Comparison of ENCODE assay signal across 12 mouse cellular contexts in genomic region chr16:45122571-45122970, GRCm38 (mm10). TPM values are rescaled to one million over a fixed set of nuclear protein-coding genes. Genes with fewer than 3 reads are reported as not detected.
A peak's percentile ranks its signal among the peaks of the same experiment; 100 is the strongest.
DNase-seq lines count a peak whose midpoint lies in the region; ATAC-seq and TF ChIP-seq lines count a peak whose summit lies in the region.
"Had no signal": no experiment of that assay in that cellular context is flagged by ENCODE, and none has a peak within 500 bp of the region (broad histone marks: within the 10 kb centered on the region; RNA-seq: fewer than 3 reads in every experiment).

No protein-coding gene starts in this region.

- no peak overlapping the region for H3K27ac ChIP-seq in kidney, adult 2 months (ENCODE audit: insufficient read depth, low read depth, low read length)
- no peak overlapping the region for H3K27ac ChIP-seq in midbrain, postnatal 0 days (ENCODE audit: low read depth, low read length)
- no peak overlapping the region for H3K27ac ChIP-seq in midbrain, embryonic 11.5 days (ENCODE audit: low read depth, low read length)

- no peaks in the 10 kb centered on the region for H3K36me3 ChIP-seq in kidney, adult 2 months (ENCODE audit: control insufficient read depth, insufficient read depth, low read length)
- no peaks in the 10 kb centered on the region for H3K36me3 ChIP-seq in midbrain, postnatal 0 days (ENCODE audit: insufficient read depth, low read length)
- no peaks in the 10 kb centered on the region for H3K36me3 ChIP-seq in midbrain, embryonic 11.5 days (ENCODE audit: control insufficient read depth, insufficient read depth, low read length)

- ATAC-seq in cerebellum, adult (ENCODE audit: insufficient number of reproducible peaks, low FRiP score, low TSS enrichment), result no peak
- ATAC-seq in midbrain, postnatal 0 days (ENCODE audit: low FRiP score), result no peak
- no peak for ATAC-seq in midbrain, embryonic 11.5 days (ENCODE audit: low FRiP score)

- no peaks in the 10 kb centered on the region; the same call in 1 of the 2 replicates for H3K4me1 ChIP-seq in kidney, adult 2 months (ENCODE audit: control insufficient read depth, insufficient read depth, low read length)
- no peaks in the 10 kb centered on the region for H3K4me1 ChIP-seq in midbrain, postnatal 0 days (ENCODE audit: insufficient read depth, low read length)
- H3K4me1 ChIP-seq in midbrain, embryonic 11.5 days (ENCODE audit: control insufficient read depth, insufficient read depth, low read length), result no peaks in the 10 kb centered on the region

- DNase-seq in cerebellum, adult 18-20 months, result peak; percentile 6 to 24
- peak; percentile 29 for DNase-seq in kidney, adult 2 months
- no peak for DNase-seq in kidney, postnatal 10 days
- DNase-seq in midbrain, postnatal 0 days (ENCODE audit: low spot score), result peak; percentile 26
- no peak for DNase-seq in midbrain, embryonic 11.5 days (ENCODE audit: low spot score, missing footprints)
- peak; percentile 34 for DNase-seq in heart, postnatal 4 days
- no peak for DNase-seq in ovary, postnatal 14 days (ENCODE audit: low spot score)
- DNase-seq: layer of hippocampus, postnatal 36 days; lung, postnatal 14 days had no signal

- H3K4me2 ChIP-seq in midbrain, postnatal 0 days (ENCODE audit: low read depth, low read length, poor library complexity, severe bottlenecking), result no peak overlapping the region
- H3K4me2 ChIP-seq in midbrain, embryonic 11.5 days, result no peak overlapping the region

- TF ChIP-seq POLR2A in kidney, adult 2 months (IDR thresholded peaks at IDR 0.05; ENCODE audit: low read depth, low read length), result no peak

- no peaks in the 10 kb centered on the region for H3K27me3 ChIP-seq in kidney, adult 2 months (replicated peaks; ENCODE audit: control insufficient read depth, insufficient read depth, low read length)
- no peaks in the 10 kb centered on the region for H3K27me3 ChIP-seq in midbrain, postnatal 0 days (ENCODE audit: insufficient read depth, low read length)
- H3K27me3 ChIP-seq in midbrain, embryonic 11.5 days (ENCODE audit: control insufficient read depth, insufficient read depth, low read length), result no peaks in the 10 kb centered on the region

- 0 out of 2 replicates have a peak, but pooled peaks have one; percentile 19 for TF ChIP-seq CTCF in kidney, adult 2 months (conservative IDR thresholded peaks at IDR 0.05; ENCODE audit: insufficient read depth, insufficient read length, low read depth, low read length)
- TF ChIP-seq CTCF in midbrain, postnatal 0 days (IDR thresholded peaks at IDR 0.05), result peak; percentile 65

- no peaks in the 10 kb centered on the region for H3K9me3 ChIP-seq in midbrain, postnatal 0 days (ENCODE audit: low read length)
- no peaks in the 10 kb centered on the region for H3K9me3 ChIP-seq in midbrain, embryonic 11.5 days (ENCODE audit: control insufficient read depth, low read length)

- H3K4me3 ChIP-seq in kidney, adult 2 months (ENCODE audit: insufficient read depth, low read depth, low read length), result no peak overlapping the region
- H3K4me3 ChIP-seq in midbrain, postnatal 0 days (ENCODE audit: low read depth, low read length), result no peak overlapping the region
- H3K4me3 ChIP-seq in midbrain, embryonic 11.5 days (ENCODE audit: low read depth, low read length), result no peak overlapping the region
- H3K4me3 ChIP-seq: erythroblast, embryonic 14.5 days had no signal

- WGBS in kidney, adult 2 months, result 49% methylated on average over 5 of the region's 5 CpGs
- WGBS in midbrain, postnatal 0 days, result 68% methylated on average over 5 of the region's 5 CpGs
- 66% methylated on average over 5 of the region's 5 CpGs for WGBS in midbrain, embryonic 11.5 days

- no peak overlapping the region for H3K9ac ChIP-seq in midbrain, postnatal 0 days (replicated peaks; ENCODE audit: low read length, poor library complexity, severe bottlenecking)
- H3K9ac ChIP-seq in midbrain, embryonic 11.5 days (ENCODE audit: low read length), result no peak overlapping the region

RNA-seq across cellular contexts. Expression of gene Ccdc80, which starts 29.4 kb away (rescaled TPM):
- polyA plus RNA-seq in kidney, adult 2 months (2012; rRNA removed), result 7.6 and 10.4 TPM in 2 replicates
- 5.5 and 6.3 TPM in 2 replicates for total RNA-seq in midbrain, postnatal 0 days (2014; rRNA removed)
- polyA plus RNA-seq in midbrain, postnatal 0 days (2015; fragmentation: Nextera tagmentation; extraction: Ambion mirVana), result 9.2 and 9.5 TPM in 2 replicates
- 27.1 and 27.4 TPM in 2 replicates for polyA plus RNA-seq in midbrain, embryonic 11.5 days (2014; fragmentation: Nextera tagmentation; extraction: Ambion mirVana)
- total RNA-seq in heart, postnatal 4 days (2021), result 10 to 100 TPM; 90.3 to 96.3 TPM
- total RNA-seq: hematopoietic stem cell, adult 5-6 weeks had no signal

RNA-seq across cellular contexts. Expression of gene Slc35a5, which starts 35.9 kb away (rescaled TPM):
- 23.1 and 24.9 TPM in 2 replicates for polyA plus RNA-seq in kidney, adult 2 months (2012; rRNA removed)
- 31.4 and 35.0 TPM in 2 replicates for total RNA-seq in midbrain, postnatal 0 days (2014; rRNA removed)
- 30.3 and 34.2 TPM in 2 replicates for polyA plus RNA-seq in midbrain, postnatal 0 days (2015; fragmentation: Nextera tagmentation; extraction: Ambion mirVana)
- polyA plus RNA-seq in midbrain, embryonic 11.5 days (2014; fragmentation: Nextera tagmentation; extraction: Ambion mirVana), result 14.8 and 18.2 TPM in 2 replicates
- total RNA-seq in heart, postnatal 4 days (2021), result 10 to 100 TPM in 1 of 2 experiments, 1 to 10 TPM in 1; 9.1 to 13.9 TPM
- polyA plus RNA-seq: erythroblast, embryonic 14.5 days had no signal

RNA-seq across cellular contexts. Expression of gene Atg3, which starts 36.0 kb away (rescaled TPM):
- 17.4 and 18.1 TPM in 2 replicates for polyA plus RNA-seq in kidney, adult 2 months (2012; rRNA removed)
- total RNA-seq in midbrain, postnatal 0 days (2014; rRNA removed), result 15.4 and 20.5 TPM in 2 replicates
- 45.2 and 46.3 TPM in 2 replicates for polyA plus RNA-seq in midbrain, postnatal 0 days (2015; fragmentation: Nextera tagmentation; extraction: Ambion mirVana)
- polyA plus RNA-seq in midbrain, embryonic 11.5 days (2014; fragmentation: Nextera tagmentation; extraction: Ambion mirVana), result 41.1 and 41.6 TPM in 2 replicates
- 10 to 100 TPM; 27.7 to 27.8 TPM for total RNA-seq in heart, postnatal 4 days (2021)

Comparison
In these comparisons a context has a peak if more than half of its experiments do, and no peak if none do; other contexts are left out.
1. DNase-seq: peak in cerebellum, adult 18-20 months (2 of 2), kidney, adult 2 months (single experiment), midbrain, postnatal 0 days (single experiment) and heart, postnatal 4 days (single experiment); none in kidney, postnatal 10 days (single experiment), midbrain, embryonic 11.5 days (single experiment) and ovary, postnatal 14 days (single experiment).